Mouse (Mus musculus): ENCODE data around the gene E2f7. TPM values are rescaled to one million over a fixed set of nuclear protein-coding genes. Genes with fewer than 3 reads are reported as not detected.
"Not testable (repeated sequence)": the region's sequence is repeated elsewhere in the genome, so short reads cannot be mapped to it uniquely, and the experiment has no call there.

Gene E2f7
- polyA plus RNA-seq, 1 experiment: 6.2 TPM

- H3K4me1 ChIP-seq: peaks cover 56% of the 10 kb centered on the region
- TF ChIP-seq FLI1 (IDR thresholded peaks at IDR 0.05; ENCODE audit: low read length): no peak
- TF ChIP-seq GATA1 (IDR thresholded peaks at IDR 0.05; ENCODE audit: borderline replicate concordance, low read length): no peak
- no peaks in the 10 kb centered on the region for H3K9me3 ChIP-seq
- peak overlapping the region; percentile 97 for H3K4me3 ChIP-seq (replicated peaks)
- peaks cover 35% of the 10 kb centered on the region for H3K36me3 ChIP-seq (replicated peaks; ENCODE audit: low read length)
- peaks cover 5% of the 10 kb centered on the region for H3K27me3 ChIP-seq (replicated peaks)
Measured at GRCm38 (mm10) chr10:110745640-110746032, 397 bp downstream of the E2f7 start.

GRCm38 (mm10) chr10:110749081-110749480 is 3.8 kb downstream of the E2f7 start:
- H3K4me1 ChIP-seq: peaks cover 75% of the 10 kb centered on the region
- no peaks in the 10 kb centered on the region for H3K9me3 ChIP-seq
- no peak overlapping the region for H3K4me3 ChIP-seq (replicated peaks)
- H3K36me3 ChIP-seq (replicated peaks; ENCODE audit: low read length): peaks cover 70% of the 10 kb centered on the region
- no peaks in the 10 kb centered on the region for H3K27me3 ChIP-seq (replicated peaks)
- TF ChIP-seq GATA1 (IDR thresholded peaks at IDR 0.05; ENCODE audit: borderline replicate concordance, low read length) (no peak), FLI1 (IDR thresholded peaks at IDR 0.05; ENCODE audit: low read length) (no peak)

GRCm38 (mm10) chr10:110749510-110750305 is 4.5 kb downstream of the E2f7 start:
- H3K9me3 ChIP-seq: no peaks in the 10 kb centered on the region
- H3K4me1 ChIP-seq: peaks cover 74% of the 10 kb centered on the region
- no peaks in the 10 kb centered on the region for H3K27me3 ChIP-seq (replicated peaks)
- peaks cover 76% of the 10 kb centered on the region for H3K36me3 ChIP-seq (replicated peaks; ENCODE audit: low read length)
- no peak for TF ChIP-seq FLI1 (IDR thresholded peaks at IDR 0.05; ENCODE audit: low read length)
- TF ChIP-seq GATA1 (IDR thresholded peaks at IDR 0.05; ENCODE audit: borderline replicate concordance, low read length): no peak
- no peak overlapping the region for H3K4me3 ChIP-seq (replicated peaks)

- H3K36me3 ChIP-seq (replicated peaks; ENCODE audit: low read length): peaks cover 97% of the 10 kb centered on the region
- H3K4me3 ChIP-seq (replicated peaks): peak overlapping the region; percentile 29
- TF ChIP-seq GATA1 (IDR thresholded peaks at IDR 0.05; ENCODE audit: borderline replicate concordance, low read length): no peak
- TF ChIP-seq FLI1 (IDR thresholded peaks at IDR 0.05; ENCODE audit: low read length): no peak
Measured at GRCm38 (mm10) chr10:110752849-110753248, 7.6 kb downstream of the E2f7 start.

GRCm38 (mm10) chr10:110755556-110755955 is 10.3 kb downstream of the E2f7 start:
- no peaks in the 10 kb centered on the region for H3K27me3 ChIP-seq (replicated peaks)
- peaks cover 26% of the 10 kb centered on the region for H3K4me1 ChIP-seq
- H3K36me3 ChIP-seq (replicated peaks; ENCODE audit: low read length): peaks cover 91% of the 10 kb centered on the region
- no peak overlapping the region for H3K4me3 ChIP-seq (replicated peaks)
- H3K9me3 ChIP-seq: peaks cover 6% of the 10 kb centered on the region
- no peak for TF ChIP-seq GATA1 (IDR thresholded peaks at IDR 0.05; ENCODE audit: borderline replicate concordance, low read length)
- TF ChIP-seq FLI1 (IDR thresholded peaks at IDR 0.05; ENCODE audit: low read length): no peak

More at GRCm38 (mm10) chr10:110752849-110753248, 7.6 kb downstream of the E2f7 start:
- Histone ChIP-seq H3K4me1 (peaks cover 49% of the 10 kb centered on the region), H3K9me3 (peaks cover 6% of the 10 kb centered on the region), H3K27me3 (replicated peaks) (no peaks in the 10 kb centered on the region)

GRCm38 (mm10) chr10:110756271-110756793 is 11.1 kb downstream of the E2f7 start:
- TF ChIP-seq FLI1 (IDR thresholded peaks at IDR 0.05; ENCODE audit: low read length): no peak
- TF ChIP-seq GATA1 (IDR thresholded peaks at IDR 0.05; ENCODE audit: borderline replicate concordance, low read length): no peak
- peaks cover 21% of the 10 kb centered on the region for H3K4me1 ChIP-seq
- no peak overlapping the region for H3K4me3 ChIP-seq (replicated peaks)
- peaks cover 91% of the 10 kb centered on the region for H3K36me3 ChIP-seq (replicated peaks; ENCODE audit: low read length)
- no peaks in the 10 kb centered on the region for H3K27me3 ChIP-seq (replicated peaks)
- peaks cover 6% of the 10 kb centered on the region for H3K9me3 ChIP-seq

- not testable (repeated sequence) for H3K4me3 ChIP-seq (replicated peaks); H3K4me1 ChIP-seq; H3K9me3 ChIP-seq; H3K27me3 ChIP-seq (replicated peaks)
- peaks cover 91% of the 10 kb centered on the region for H3K36me3 ChIP-seq (replicated peaks; ENCODE audit: low read length)
Measured at GRCm38 (mm10) chr10:110760552-110760951, 15.3 kb downstream of the E2f7 start.

GRCm38 (mm10) chr10:110762134-110762884 is 17.1 kb downstream of the E2f7 start:
- no peak overlapping the region for H3K4me3 ChIP-seq (replicated peaks)
- TF ChIP-seq FLI1 (IDR thresholded peaks at IDR 0.05; ENCODE audit: low read length) (no peak), GATA1 (IDR thresholded peaks at IDR 0.05; ENCODE audit: borderline replicate concordance, low read length) (no peak)
- H3K4me1 ChIP-seq: peaks cover 4% of the 10 kb centered on the region; the same call in 1 of the 2 replicates
- no peaks in the 10 kb centered on the region for H3K27me3 ChIP-seq (replicated peaks)
- H3K9me3 ChIP-seq: peaks cover 8% of the 10 kb centered on the region
- peaks cover 91% of the 10 kb centered on the region for H3K36me3 ChIP-seq (replicated peaks; ENCODE audit: low read length)

- Histone ChIP-seq H3K9me3 (peaks cover 8% of the 10 kb centered on the region), H3K27me3 (replicated peaks) (no peaks in the 10 kb centered on the region), H3K4me3 (replicated peaks) (peak overlapping the region; percentile 23), H3K4me1 (peaks cover 4% of the 10 kb centered on the region; the same call in 1 of the 2 replicates), H3K36me3 (replicated peaks; ENCODE audit: low read length) (peaks cover 95% of the 10 kb centered on the region)
- no peak for TF ChIP-seq FLI1 (IDR thresholded peaks at IDR 0.05; ENCODE audit: low read length)
- TF ChIP-seq GATA1 (IDR thresholded peaks at IDR 0.05; ENCODE audit: borderline replicate concordance, low read length): no peak
Measured at GRCm38 (mm10) chr10:110763416-110763815, 18.2 kb downstream of the E2f7 start.

- H3K4me1 ChIP-seq: no peaks in the 10 kb centered on the region
- no peaks in the 10 kb centered on the region for H3K9me3 ChIP-seq
- H3K36me3 ChIP-seq (replicated peaks; ENCODE audit: low read length): peaks cover 98% of the 10 kb centered on the region
- TF ChIP-seq GATA1 (IDR thresholded peaks at IDR 0.05; ENCODE audit: borderline replicate concordance, low read length): no peak
- H3K4me3 ChIP-seq (replicated peaks): no peak overlapping the region
- no peaks in the 10 kb centered on the region for H3K27me3 ChIP-seq (replicated peaks)
Measured at GRCm38 (mm10) chr10:110769538-110769937, 24.3 kb downstream of the E2f7 start.

All from megakaryocyte, embryonic 14.5 days (primary cell).